Mouse (Mus musculus) CH12.LX (cell line): Measurements from ENCODE around the gene Olfr460. TPM values are rescaled to one million over a fixed set of nuclear protein-coding genes. Genes with fewer than 3 reads are reported as not detected.

Experiments used
- DNase-seq: peaks from one replicate; pipeline ENCODE4 v3.0.0-alpha.2; 2013; ENCODE audit errors: extremely low read depth
- H3K27ac ChIP-seq: 2 replicates; pipeline ENCODE4 v1.5.1; 2012; ENCODE audit warnings: low read depth, mild to moderate bottlenecking, control low read depth, moderate library complexity; ENCODE audit not compliant: insufficient read depth
- H3K27me3 ChIP-seq: replicated peaks from 2 replicates; pipeline ENCODE3; 2012; ENCODE audit warnings: inconsistent platforms
- H3K36me3 ChIP-seq, 2 experiments: replicated peaks in 1 of 2; 2 replicates each; pipeline versions ENCODE3 to v1.6.1; 2012; ENCODE audit warnings: inconsistent platforms in 1 of 2, low read length in 1 of 2, mild to moderate bottlenecking in 1 of 2, mixed read lengths in 1 of 2, moderate library complexity in 1 of 2; ENCODE audit not compliant: control insufficient read depth in 1 of 2, insufficient read depth in 1 of 2
- H3K4me1 ChIP-seq, 2 experiments: 2 replicates each; pipeline ENCODE4 v1.6.1; 2012; ENCODE audit warnings: inconsistent platforms in 1 of 2, moderate library complexity in 1 of 2; ENCODE audit not compliant: insufficient read depth in 2 of 2, control insufficient read depth in 1 of 2
- H3K4me2 ChIP-seq: 2 replicates; pipeline ENCODE4 v1.6.1; 2012; ENCODE audit warnings: low read depth, mild to moderate bottlenecking, control low read depth; ENCODE audit not compliant: poor library complexity, insufficient read depth, severe bottlenecking
- H3K4me3 ChIP-seq, 3 experiments: fragments of 150-350 bp in 1 of 3; sonication (generic) in 1 of 3; replicated peaks in 1 of 3; 2 replicates each; pipeline versions ENCODE3 to v1.5.1; 2011 to 2012; ENCODE audit warnings: low read depth in 2 of 3, low read length in 2 of 3, mild to moderate bottlenecking in 2 of 3, moderate library complexity in 2 of 3, control low read depth in 1 of 3, improper control_type of control experiment in 1 of 3, inconsistent platforms in 1 of 3, mixed read lengths in 1 of 3; ENCODE audit not compliant: poor library complexity in 1 of 3
- H3K79me2 ChIP-seq: replicated peaks from 2 replicates; pipeline ENCODE4 v1.6.1; 2012; ENCODE audit warnings: mild to moderate bottlenecking, moderate library complexity; ENCODE audit not compliant: control insufficient read depth, poor library complexity, insufficient read depth, severe bottlenecking; ENCODE audit errors: extremely low read depth
- H3K9ac ChIP-seq: 2 replicates; pipeline ENCODE4 v1.6.1; 2012; ENCODE audit warnings: low read depth, mild to moderate bottlenecking, control low read depth, moderate library complexity; ENCODE audit not compliant: insufficient read depth
- H3K9me3 ChIP-seq: replicated peaks from 2 replicates; pipeline ENCODE3; 2012; ENCODE audit warnings: low read length, inconsistent platforms, mixed read lengths
- BHLHE40 ChIP-seq: IDR thresholded peaks from 2 replicates; pipeline ENCODE4 v1.6.1; 2011; ENCODE audit warnings: mild to moderate bottlenecking, low read depth, low read length, improper control_type of control experiment
- CHD1 ChIP-seq: IDR thresholded peaks from 2 replicates; pipeline ENCODE4 v1.6.1; 2012; ENCODE audit warnings: low read depth, low read length, improper control_type of control experiment, inconsistent platforms
- EP300 ChIP-seq: IDR thresholded peaks from 2 replicates; pipeline ENCODE4 v1.6.1; 2011; ENCODE audit warnings: low read length, improper control_type of control experiment
- ETS1 ChIP-seq: conservative IDR thresholded peaks from 2 replicates; pipeline ENCODE4 v1.6.1; 2012; ENCODE audit warnings: low read depth, mild to moderate bottlenecking, inconsistent platforms, low read length, improper control_type of control experiment, moderate library complexity
- GABPA ChIP-seq: IDR thresholded peaks from 2 replicates; pipeline ENCODE4 v1.6.1; 2012; ENCODE audit warnings: low read depth, low read length, improper control_type of control experiment, inconsistent platforms; ENCODE audit not compliant: insufficient replicate concordance
- HCFC1 ChIP-seq: IDR thresholded peaks from 2 replicates; pipeline ENCODE4 v1.6.1; 2012; ENCODE audit warnings: low read depth, mild to moderate bottlenecking, inconsistent platforms, low read length, improper control_type of control experiment
- IRF4 ChIP-seq: IDR thresholded peaks from 2 replicates; pipeline ENCODE4 v1.6.1; 2014; ENCODE audit warnings: low read depth, mild to moderate bottlenecking, inconsistent platforms, low read length, improper control_type of control experiment
- KAT2A ChIP-seq: IDR thresholded peaks from 2 replicates; pipeline ENCODE4 v1.6.1; 2012; ENCODE audit warnings: low read length, improper control_type of control experiment, inconsistent platforms; ENCODE audit not compliant: insufficient replicate concordance
- MEF2A ChIP-seq: IDR thresholded peaks from 2 replicates; pipeline ENCODE4 v1.6.1; 2014; ENCODE audit warnings: low read depth, mild to moderate bottlenecking, inconsistent platforms, low read length, improper control_type of control experiment, borderline replicate concordance
- MXI1 ChIP-seq: IDR thresholded peaks from 2 replicates; pipeline ENCODE4 v1.6.1; 2011; ENCODE audit warnings: mild to moderate bottlenecking, low read depth, low read length, improper control_type of control experiment
- POLR2AphosphoS2 ChIP-seq: IDR thresholded peaks from 2 replicates; pipeline ENCODE4 v1.6.1; 2011; ENCODE audit warnings: low read depth, low read length, improper control_type of control experiment
- SIN3A ChIP-seq: IDR thresholded peaks from 2 replicates; pipeline ENCODE4 v1.6.1; 2012; ENCODE audit warnings: low read length, improper control_type of control experiment, inconsistent platforms
- TBP ChIP-seq: conservative IDR thresholded peaks from 2 replicates; pipeline ENCODE4 v1.6.1; 2011; ENCODE audit warnings: low read depth, low read length, improper control_type of control experiment
- TCF12 ChIP-seq: IDR thresholded peaks from 2 replicates; pipeline ENCODE4 v1.6.1; 2014; ENCODE audit warnings: low read depth, mild to moderate bottlenecking, inconsistent platforms, low read length, improper control_type of control experiment
- ZC3H11A ChIP-seq: IDR thresholded peaks from 2 replicates; pipeline ENCODE4 v1.6.1; 2012; ENCODE audit warnings: low read depth, mild to moderate bottlenecking, inconsistent platforms, low read length, improper control_type of control experiment
- ZKSCAN1 ChIP-seq: IDR thresholded peaks from 2 replicates; pipeline ENCODE4 v1.6.1; 2012; ENCODE audit warnings: low read depth, inconsistent platforms, low read length, improper control_type of control experiment, borderline replicate concordance
- dilution Hi-C: fragments of 300-500 bp; cut with MboI; formaldehyde crosslinking; loops from 2 replicates; pipeline ENCODE4 v1.14.3; 2020; ENCODE audit warnings: low sequenced_read_pairs; ENCODE audit not compliant: extremely low pct_unique_long_range_greater_than_20kb, extremely low pct_ligation_motif_present
- in situ Hi-C: fragments of 300-500 bp; cut with MboI; formaldehyde crosslinking; loops from 3 replicates; pipeline ENCODE4 v1.14.3; 2019; ENCODE audit warnings: low sequenced_read_pairs, low pct_ligation_motif_present, low pct_unique_long_range_greater_than_20kb, mixed read lengths
- polyA plus RNA-seq: library from polyadenylated mRNA; unstranded; fragments of >175 nt; gene quantifications from 2 replicates; pipeline ENCODE4 v1.2.1, GENCODE M21; 2012; ENCODE audit warnings: low read depth; ENCODE audit not compliant: insufficient read length
- total RNA-seq, 2 experiments: library from RNA; depleted of rRNA; stranded (reverse); fragments of 300-350 nt in 1 of 2; fragments of >200 nt in 1 of 2; gene quantifications; 2 replicates each; pipeline ENCODE4 v1.2.3; 2012 to 2014

Gene Olfr460
- total and polyA plus RNA-seq, 3 experiments: not detected

GRCm38 (mm10) chr6:40607431-40607830 is 38.1 kb downstream of the Olfr460 start:
- DNase-seq: peak; percentile 31
- Histone ChIP-seq H3K27ac (no peak overlapping the region), H3K4me2 (no peak overlapping the region), H3K4me3 (no peak overlapping the region), H3K4me1 (peaks cover 3 to 8% of the 10 kb centered on the region in 2 experiments; a peak in 2 of 4 replicates), H3K36me3 (no peaks in the 10 kb centered on the region), H3K9ac (no peak overlapping the region), H3K79me2 (no peaks in the 10 kb centered on the region), H3K9me3 (no peaks in the 10 kb centered on the region), H3K27me3 (no peaks in the 10 kb centered on the region)
- dilution Hi-C loops (no loop called here), in situ Hi-C loops (no loop called here)
- no peak for TF ChIP-seq ZKSCAN1
- TF ChIP-seq EP300: 0 out of 2 replicates have a peak, but pooled peaks have one; percentile 11
- TF ChIP-seq MEF2A: no peak
- TF ChIP-seq HCFC1: no peak
- 0 out of 2 replicates have a peak, but pooled peaks have one; percentile 12 for TF ChIP-seq BHLHE40

GRCm38 (mm10) chr6:40610244-40610643 is 41.0 kb downstream of the Olfr460 start:
- H3K4me2 ChIP-seq: no peak overlapping the region
- H3K9ac ChIP-seq: no peak overlapping the region
- H3K27ac ChIP-seq: no peak overlapping the region
- dilution Hi-C loops: no loop called here
- no peak for DNase-seq
- H3K27me3 ChIP-seq: no peaks in the 10 kb centered on the region
- peaks cover 10 to 20% of the 10 kb centered on the region in 2 experiments for H3K4me1 ChIP-seq
- no peaks in the 10 kb centered on the region for H3K9me3 ChIP-seq
- in situ Hi-C loops: no loop called here
- TF ChIP-seq TBP (no peak), MXI1 (no peak), KAT2A (no peak), ETS1 (no peak), CHD1 (no peak), ZC3H11A (no peak), POLR2AphosphoS2 (no peak), SIN3A (no peak), IRF4 (no peak), GABPA (no peak), TCF12 (no peak)
- no peak overlapping the region for H3K4me3 ChIP-seq
- no peaks in the 10 kb centered on the region for H3K79me2 ChIP-seq
- H3K36me3 ChIP-seq: no peaks in the 10 kb centered on the region
